Mouse (Mus musculus) adrenal gland, postnatal 25 days (tissue): ENCODE results near the gene Zfand4. TPM values are rescaled to one million over a fixed set of nuclear protein-coding genes. Genes with fewer than 3 reads are reported as not detected.
"Not testable (repeated sequence)": the region's sequence is repeated elsewhere in the genome, so short reads cannot be mapped to it uniquely, and the experiment has no call there.

Experiments used
- DNase-seq: peaks from one replicate; pipeline ENCODE4 v3.0.0; 2021; ENCODE audit warnings: mixed read lengths
- long read RNA-seq: library from polyadenylated mRNA; stranded (forward); transcript quantifications from one replicate; pipeline ENCODE4 v2.0.0, GENCODE M21; 2021
- total RNA-seq: library from RNA; stranded (reverse); gene quantifications from 2 replicates; pipeline ENCODE4 v1.2.3, GENCODE M21; 2021

The Zfand4 gene
- 2.3 and 2.4 TPM in 2 replicates for total RNA-seq
- long read RNA-seq, partial matches to known transcripts = 2 of 12 reads
- long read RNA-seq, other reads (novel, unspliced or antisense) = 6 of 12 reads

- peak; percentile 95 for DNase-seq
Observed at GRCm38 (mm10) chr6:116264018-116264651, at the start of gene Zfand4. Zfand4 (plus strand) TSS chr6:116264222.

GRCm38 (mm10) chr6:116227767-116228166 is 36.3 kb upstream of the Zfand4 start:
- DNase-seq = no peak

GRCm38 (mm10) chr6:116228785-116229525 is 35.1 kb upstream of the Zfand4 start:
- peak; percentile 73 for DNase-seq

DNA sequence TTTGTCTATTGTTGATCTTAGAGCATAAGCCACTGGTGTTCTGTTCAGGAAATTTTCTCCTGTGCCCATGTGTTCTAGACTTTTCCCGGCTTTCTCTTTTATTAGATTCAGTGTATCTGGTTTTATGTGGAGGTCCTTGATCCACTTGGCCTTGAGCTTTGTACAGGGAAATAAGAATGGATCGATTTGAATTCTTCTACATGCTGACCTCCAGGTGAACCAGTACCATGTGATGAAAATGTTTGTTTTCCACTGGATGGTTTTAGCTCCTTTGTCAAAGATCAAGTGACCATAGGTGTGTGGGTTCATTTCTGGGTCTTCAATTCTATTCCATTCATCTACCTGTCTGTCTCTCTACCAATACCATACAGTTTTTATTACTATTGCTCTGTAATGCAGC is 29.2 kb upstream of the Zfand4 start:
- DNase-seq = not testable (repeated sequence)

GRCm38 (mm10) chr6:116235336-116235735 is 28.7 kb upstream of the Zfand4 start:
- DNase-seq = peak; percentile 9

- no peak for DNase-seq
Observed at GRCm38 (mm10) chr6:116238083-116238482, 25.9 kb upstream of the Zfand4 start.

DNA sequence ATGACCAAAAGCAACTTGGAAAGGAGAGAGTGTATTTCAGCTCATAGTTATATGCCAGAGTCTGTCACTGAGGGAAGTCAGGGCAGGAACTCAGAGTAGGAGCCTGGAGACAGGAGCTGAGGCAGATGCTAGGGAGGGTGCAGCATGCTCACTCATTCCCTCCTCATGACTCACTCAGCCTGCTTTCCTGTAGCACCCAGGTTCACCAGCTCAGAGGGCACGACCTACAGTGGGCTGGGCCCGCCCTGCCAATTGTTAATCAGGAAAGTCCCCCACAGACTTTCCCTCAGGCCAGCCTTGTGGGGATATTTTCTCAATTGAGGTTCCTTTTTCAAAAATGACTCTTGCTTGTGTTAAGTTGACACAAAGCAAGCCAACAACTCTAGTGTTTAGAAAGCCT is 23.7 kb upstream of the Zfand4 start:
- no peak for DNase-seq

DNA sequence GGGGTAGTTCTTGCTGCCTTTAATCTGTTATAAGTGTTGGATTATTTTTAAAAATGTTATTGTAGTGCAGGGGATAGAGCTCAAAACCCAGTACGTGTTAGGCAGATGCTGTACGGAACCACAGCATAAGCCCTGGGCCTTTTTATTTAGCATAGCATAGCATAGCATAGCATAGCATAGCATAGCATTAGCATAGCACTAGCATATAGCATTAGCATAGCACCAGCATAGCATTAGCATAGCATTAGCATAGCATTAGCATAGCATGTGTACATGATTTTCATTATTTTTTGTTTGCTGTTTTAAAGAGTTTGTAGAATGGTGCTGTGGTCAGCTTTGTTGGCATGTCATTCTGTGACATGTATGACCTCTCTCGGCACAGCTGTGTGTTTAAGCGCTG is 4.4 kb upstream of the Zfand4 start:
- DNase-seq = no peak

GRCm38 (mm10) chr6:116260481-116260880 is 3.5 kb upstream of the Zfand4 start:
- no peak for DNase-seq

GRCm38 (mm10) chr6:116262824-116263223 is 1.2 kb upstream of the Zfand4 start:
- DNase-seq = no peak

GRCm38 (mm10) chr6:116264836-116265235 is 814 bp downstream of the Zfand4 start:
- no peak for DNase-seq

DNA sequence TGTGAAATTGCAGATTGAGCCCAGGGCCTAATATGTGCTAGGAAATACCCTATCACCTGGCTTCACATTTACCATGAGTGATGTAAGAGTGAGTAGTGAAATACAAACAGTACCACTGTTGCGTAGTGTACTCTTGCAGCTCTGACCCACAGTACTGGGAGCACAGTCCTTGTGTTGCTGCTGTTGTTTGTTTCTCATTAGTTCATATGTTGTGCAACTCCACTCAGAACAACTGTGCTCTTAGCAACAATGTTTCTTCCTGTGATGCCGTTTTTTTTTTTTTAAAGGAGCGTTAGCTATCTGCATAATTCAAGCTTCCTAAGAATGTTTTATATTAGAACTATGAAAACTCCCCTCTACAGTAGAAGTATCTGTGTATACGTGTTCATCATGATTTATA is 1.6 kb downstream of the Zfand4 start:
- DNase-seq = no peak

DNA sequence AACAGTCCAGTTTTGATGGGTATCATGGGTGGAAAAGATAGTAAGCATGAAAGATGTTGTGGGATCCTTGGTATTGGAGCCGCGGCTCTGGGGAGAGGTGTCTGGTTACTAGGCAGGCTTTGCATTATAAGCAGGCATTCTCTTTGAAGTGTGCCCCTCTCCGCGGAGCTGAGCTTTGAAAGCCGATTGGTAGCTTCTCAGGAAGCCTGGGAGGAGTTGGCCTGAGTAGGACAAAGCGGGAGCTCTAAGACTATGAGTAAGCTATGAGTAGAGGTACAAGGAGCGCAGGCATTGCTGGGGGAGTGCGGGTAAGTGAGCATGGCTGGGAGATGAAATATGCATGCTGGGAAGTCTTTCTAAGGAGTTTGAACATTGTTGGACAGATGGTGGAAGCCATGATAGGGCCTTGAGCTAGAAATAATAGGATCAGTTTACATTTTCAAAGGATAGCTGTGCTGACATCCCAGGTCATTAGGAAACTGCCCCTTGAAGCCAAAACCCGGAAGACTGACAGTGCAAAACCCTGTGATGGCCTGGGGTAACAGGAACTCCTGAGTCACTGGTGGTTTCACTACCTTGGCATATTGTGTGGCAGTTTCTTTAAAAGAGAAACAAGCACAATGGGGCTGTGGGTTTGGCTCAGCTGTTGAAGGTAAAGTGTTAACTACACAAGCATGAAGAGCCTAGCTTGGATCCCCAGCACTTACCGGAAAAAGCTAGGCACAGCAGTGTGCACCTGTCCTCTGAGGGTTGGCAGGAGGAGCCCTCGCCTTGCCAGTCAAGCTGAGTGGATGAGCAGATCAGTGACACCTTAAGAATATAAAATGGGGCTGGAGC is 2.5 kb downstream of the Zfand4 start:
- no peak for DNase-seq

- no peak for DNase-seq
Observed at GRCm38 (mm10) chr6:116267110-116267423, 3.0 kb downstream of the Zfand4 start.

DNA sequence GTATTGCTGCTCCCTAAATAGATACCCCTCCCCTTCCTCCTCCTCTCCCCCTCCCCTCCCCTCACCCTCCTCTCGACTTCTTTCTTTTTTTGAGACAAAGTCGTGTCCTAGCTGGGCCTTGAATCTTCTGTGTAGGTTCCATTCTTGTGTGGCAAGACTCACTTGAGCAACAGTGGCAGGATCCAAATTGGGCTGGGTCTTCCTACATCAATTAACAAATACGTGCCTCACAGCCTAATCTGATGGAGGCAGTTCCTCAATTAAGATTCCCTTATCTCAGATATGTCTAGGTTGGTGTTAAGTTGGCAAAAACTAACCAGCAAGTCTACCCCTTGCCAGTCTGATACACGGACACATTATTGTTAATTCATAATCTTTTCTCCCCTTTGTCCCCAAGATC is 11.7 kb downstream of the Zfand4 start:
- no peak for DNase-seq

DNA sequence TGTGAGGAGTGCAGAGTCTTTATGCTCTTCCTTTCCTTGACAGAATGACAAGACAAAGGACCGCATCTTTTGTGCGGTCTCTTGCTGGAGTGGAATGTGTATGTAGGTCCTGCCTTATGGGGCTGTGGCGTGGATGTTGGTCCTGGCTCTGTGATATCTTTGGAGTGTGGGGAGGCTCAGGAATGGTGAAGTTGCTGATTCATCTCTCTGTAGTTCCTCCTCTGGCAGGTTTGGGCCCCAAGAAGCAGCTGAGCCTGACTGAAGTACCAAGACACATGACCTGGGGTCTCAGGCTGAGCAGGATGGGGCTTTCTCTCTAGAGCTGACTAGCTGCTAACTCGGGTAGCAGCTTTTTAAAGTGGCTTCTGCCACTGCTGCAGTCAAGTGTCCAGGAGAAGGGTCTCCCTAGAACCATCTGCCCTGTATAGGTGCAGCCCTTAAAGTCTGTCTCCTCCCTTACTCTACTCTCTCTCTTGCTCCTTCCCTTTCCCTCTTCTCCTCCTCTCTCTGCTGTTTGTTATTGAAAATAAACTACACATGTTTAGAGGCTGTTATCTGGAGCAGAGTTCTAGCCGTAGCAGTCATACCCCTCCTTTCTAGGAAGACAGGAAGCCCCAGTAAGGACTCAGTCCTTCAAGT is 14.8 kb downstream of the Zfand4 start:
- no peak for DNase-seq

- DNase-seq = no peak
Observed at GRCm38 (mm10) chr6:116281014-116281413, 17.0 kb downstream of the Zfand4 start.

DNA sequence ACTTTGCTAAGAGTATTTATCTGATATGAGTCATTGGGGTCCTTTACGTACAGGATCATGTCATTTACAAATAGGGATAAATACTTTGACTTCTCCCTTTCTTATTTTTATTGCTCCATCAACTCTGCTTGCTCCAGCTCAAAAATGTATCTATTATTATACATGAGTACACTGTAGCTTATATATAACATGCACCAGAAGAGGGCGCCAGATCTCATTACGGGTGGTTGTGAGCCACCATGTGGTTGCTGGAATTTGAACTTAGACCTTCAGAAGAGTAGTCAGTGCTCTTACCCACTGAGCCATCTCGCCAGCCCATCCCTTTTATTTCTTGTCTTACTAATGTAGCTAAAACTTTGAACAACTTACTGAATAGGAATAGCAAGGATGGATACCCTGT is 18.5 kb downstream of the Zfand4 start:
- DNase-seq = no peak

DNA sequence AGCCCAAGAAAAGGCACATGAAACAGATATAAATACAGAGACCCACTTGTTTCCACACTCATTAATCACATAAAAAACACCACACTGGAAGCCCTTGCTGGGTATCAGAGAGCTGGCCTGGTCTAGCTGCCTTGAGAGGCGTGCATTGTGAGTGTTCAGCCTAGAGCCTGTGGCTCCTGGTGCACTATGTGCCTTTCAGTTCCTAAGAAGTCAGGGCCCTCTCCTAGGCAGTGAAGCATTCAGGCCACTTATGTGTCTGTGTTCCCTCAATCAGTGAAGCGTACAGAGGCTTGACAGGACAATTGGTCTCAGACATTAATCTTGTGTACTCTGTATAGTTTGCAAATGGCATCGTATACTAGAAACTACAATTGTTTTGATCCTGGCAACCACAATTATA is 19.3 kb downstream of the Zfand4 start:
- DNase-seq = no peak

DNA sequence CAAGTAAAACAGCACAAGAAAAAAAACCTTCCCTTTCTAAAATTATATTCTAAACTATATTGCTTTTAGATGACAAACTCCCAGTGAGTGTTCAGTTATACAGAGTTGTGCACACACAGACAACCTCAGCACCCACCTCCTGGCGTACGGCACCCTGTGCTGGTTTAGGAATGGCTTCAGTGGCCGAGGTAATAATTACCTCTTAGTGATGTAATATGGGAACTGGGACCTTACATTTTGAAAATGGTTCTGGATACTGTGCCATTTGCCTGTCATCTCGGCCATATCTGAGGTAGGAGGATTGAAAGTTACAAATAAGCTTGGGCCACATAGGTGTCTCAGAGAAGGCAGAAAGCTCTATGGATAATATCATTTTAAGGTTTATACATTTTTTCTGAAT is 22.3 kb downstream of the Zfand4 start:
- no peak for DNase-seq

GRCm38 (mm10) chr6:116286870-116287575 is 23.0 kb downstream of the Zfand4 start:
- DNase-seq = no peak

GRCm38 (mm10) chr6:116311411-116311810 is 47.4 kb downstream of the Zfand4 start:
- no peak for DNase-seq
